Mouse (Mus musculus) kidney, adult 2 months (tissue): ENCODE measurements around the gene Dynll1.

Source experiments
- CTCF ChIP-seq: fragments of 200-500 bp; conservative IDR thresholded peaks from 2 replicates; pipeline ENCODE4 v1.5.1; 2011; ENCODE audit warnings: low read depth, mild to moderate bottlenecking, control low read depth, low read length, moderate library complexity, mixed read lengths; ENCODE audit not compliant: insufficient read depth, insufficient read length
- POLR2A ChIP-seq: fragments of 200-500 bp; IDR thresholded peaks from one replicate; pipeline ENCODE4 v1.6.1; 2011; ENCODE audit warnings: low read depth, low read length, control low read depth

GRCm38 (mm10) chr5:115272812-115273548, 27.8 kb downstream of the Dynll1 start, which contains the start of gene Rnf10:
- TF ChIP-seq CTCF: no peak
- peak; percentile 95 for TF ChIP-seq POLR2A
